Mouse (Mus musculus): ENCODE measurements around the gene Ms4a2. TPM values are rescaled to one million over a fixed set of nuclear protein-coding genes. Genes with fewer than 3 reads are reported as not detected.
A peak's percentile ranks its signal among the peaks of the same experiment; 100 is the strongest.

The Ms4a2 gene
- 47.4 and 50.5 TPM in 2 replicates for total RNA-seq (2015)
- 79.4 and 80.1 TPM in 2 replicates for total RNA-seq (2017)

GRCm38 (mm10) chr19:11623551-11623950 is at the start of gene Ms4a2:
Ms4a2 (minus strand) TSS chr19:11623719.
- ATAC-seq (ENCODE audit: poor library complexity, severe bottlenecking) = no peak

- no peak for ATAC-seq (ENCODE audit: poor library complexity, severe bottlenecking)
Observed at GRCm38 (mm10) chr19:11661562-11661961, 38.0 kb upstream of the Ms4a2 start.

- no peak for ATAC-seq (ENCODE audit: poor library complexity, severe bottlenecking)
Observed at GRCm38 (mm10) chr19:11660459-11660858, 36.9 kb upstream of the Ms4a2 start, which contains the start of gene Oosp2. Oosp2 (minus strand) TSS chr19:11660559.

GRCm38 (mm10) chr19:11659142-11659541 is 35.6 kb upstream of the Ms4a2 start:
- peak; percentile 69 for ATAC-seq (ENCODE audit: poor library complexity, severe bottlenecking)

GRCm38 (mm10) chr19:11649564-11649963 is 26.0 kb upstream of the Ms4a2 start:
- ATAC-seq (ENCODE audit: poor library complexity, severe bottlenecking) = no peak

GRCm38 (mm10) chr19:11646166-11646565 is 22.6 kb upstream of the Ms4a2 start:
- no peak for ATAC-seq (ENCODE audit: poor library complexity, severe bottlenecking)

- ATAC-seq (ENCODE audit: poor library complexity, severe bottlenecking) = peak; percentile 85
Observed at GRCm38 (mm10) chr19:11640732-11641131, 17.2 kb upstream of the Ms4a2 start, which contains the start of gene Ms4a3. Ms4a3 (minus strand) TSS chr19:11640851.

- ATAC-seq (ENCODE audit: poor library complexity, severe bottlenecking) = no peak
Observed at GRCm38 (mm10) chr19:11639038-11639437, 15.5 kb upstream of the Ms4a2 start.

GRCm38 (mm10) chr19:11635572-11635971 is 12.1 kb upstream of the Ms4a2 start:
- peak; percentile 67 for ATAC-seq (ENCODE audit: poor library complexity, severe bottlenecking)

- ATAC-seq (ENCODE audit: poor library complexity, severe bottlenecking) = no peak
Observed at GRCm38 (mm10) chr19:11634330-11634729, 10.8 kb upstream of the Ms4a2 start.

- ATAC-seq (ENCODE audit: poor library complexity, severe bottlenecking) = no peak
Observed at GRCm38 (mm10) chr19:11633732-11634131, 10.2 kb upstream of the Ms4a2 start.

- no peak for ATAC-seq (ENCODE audit: poor library complexity, severe bottlenecking)
Observed at GRCm38 (mm10) chr19:11625231-11625630, 1.7 kb upstream of the Ms4a2 start.

GRCm38 (mm10) chr19:11624800-11625199 is 1.3 kb upstream of the Ms4a2 start:
- ATAC-seq (ENCODE audit: poor library complexity, severe bottlenecking) = no peak

- ATAC-seq (ENCODE audit: poor library complexity, severe bottlenecking) = no peak
Observed at GRCm38 (mm10) chr19:11617983-11618382, 5.5 kb downstream of the Ms4a2 start.

- no peak for ATAC-seq (ENCODE audit: poor library complexity, severe bottlenecking)
Observed at GRCm38 (mm10) chr19:11614805-11615204, 8.7 kb downstream of the Ms4a2 start.

GRCm38 (mm10) chr19:11613776-11614443 is 9.6 kb downstream of the Ms4a2 start:
- no peak for ATAC-seq (ENCODE audit: poor library complexity, severe bottlenecking)

GRCm38 (mm10) chr19:11613084-11613483 is 10.4 kb downstream of the Ms4a2 start:
- peak; percentile 46 for ATAC-seq (ENCODE audit: poor library complexity, severe bottlenecking)

GRCm38 (mm10) chr19:11612293-11612692 is 11.2 kb downstream of the Ms4a2 start:
- ATAC-seq (ENCODE audit: poor library complexity, severe bottlenecking) = peak; percentile 36

- ATAC-seq (ENCODE audit: poor library complexity, severe bottlenecking) = peak; percentile 75
Observed at GRCm38 (mm10) chr19:11611541-11611945, 12.0 kb downstream of the Ms4a2 start.

- ATAC-seq (ENCODE audit: poor library complexity, severe bottlenecking) = 0 out of 2 replicates have a peak, but pooled peaks have one; percentile 39
Observed at GRCm38 (mm10) chr19:11608172-11608571, 15.3 kb downstream of the Ms4a2 start.

- peak; percentile 54 for ATAC-seq (ENCODE audit: poor library complexity, severe bottlenecking)
Observed at GRCm38 (mm10) chr19:11604603-11605002, 18.9 kb downstream of the Ms4a2 start, which contains the start of gene Ms4a6d. Ms4a6d (minus strand) TSS chr19:11604849.

GRCm38 (mm10) chr19:11602026-11602425 is 21.5 kb downstream of the Ms4a2 start:
- ATAC-seq (ENCODE audit: poor library complexity, severe bottlenecking) = peak; percentile 66

- ATAC-seq (ENCODE audit: poor library complexity, severe bottlenecking) = no peak
Observed at GRCm38 (mm10) chr19:11601349-11601748, 22.2 kb downstream of the Ms4a2 start.
